Mouse (Mus musculus) midbrain, embryonic 12.5 days (tissue): ENCODE data around the gene Gm13199. TPM values are rescaled to one million over a fixed set of nuclear protein-coding genes. Genes with fewer than 3 reads are reported as not detected.

Source experiments
- ATAC-seq: fragments of 200-750 bp; cut with Nextera tagmentation; 2 replicates; pipeline ENCODE4 v1.8.0; 2017; ENCODE audit warnings: low read depth, moderate TSS enrichment, moderate library complexity; ENCODE audit not compliant: low FRiP score
- H3K27ac ChIP-seq: fragments of 300-500 bp; sonication (generic); replicated peaks from 2 replicates; pipeline ENCODE4 v1.5.1; 2016; ENCODE audit warnings: mild to moderate bottlenecking
- H3K27me3 ChIP-seq: fragments of 300-500 bp; sonication (generic); 2 replicates; pipeline ENCODE4 v1.6.1; 2016; ENCODE audit warnings: mild to moderate bottlenecking
- H3K36me3 ChIP-seq: fragments of 300-500 bp; sonication (generic); 2 replicates; pipeline ENCODE4 v1.6.1; 2016
- H3K4me1 ChIP-seq: fragments of 300-500 bp; sonication (generic); 2 replicates; pipeline ENCODE4 v1.6.1; 2016
- H3K4me2 ChIP-seq: fragments of 300-500 bp; sonication (generic); replicated peaks from 2 replicates; pipeline ENCODE4 v1.6.1; 2016; ENCODE audit warnings: mild to moderate bottlenecking, moderate library complexity
- H3K4me3 ChIP-seq: fragments of 300-500 bp; sonication (generic); 2 replicates; pipeline ENCODE4 v1.5.1; 2016; ENCODE audit warnings: mild to moderate bottlenecking
- H3K9ac ChIP-seq: fragments of 300-500 bp; sonication (generic); replicated peaks from 2 replicates; pipeline ENCODE4 v1.6.1; 2016; ENCODE audit warnings: mild to moderate bottlenecking, moderate library complexity
- H3K9me3 ChIP-seq: fragments of 300-500 bp; sonication (generic); 2 replicates; pipeline ENCODE4 v1.6.1; 2016; ENCODE audit warnings: mild to moderate bottlenecking
- WGBS: fragments of 180-500 bp; shearing (Covaris S2); methylation state at CpG from one replicate; pipeline ENCODE4 v1.1.7; 2016; 5-methylcytosine and 5-hydroxymethylcytosine counted together
- polyA plus RNA-seq: library from polyadenylated mRNA; unstranded; fragments of >200 nt; fragmentation: Nextera tagmentation; extraction: Ambion mirVana; gene quantifications from 2 replicates; pipeline ENCODE4 v1.2.1, GENCODE M21; 2016

Gm13199 gene
- polyA plus RNA-seq, 1 experiment from 2014 or later, result 2.3 TPM

DNA sequence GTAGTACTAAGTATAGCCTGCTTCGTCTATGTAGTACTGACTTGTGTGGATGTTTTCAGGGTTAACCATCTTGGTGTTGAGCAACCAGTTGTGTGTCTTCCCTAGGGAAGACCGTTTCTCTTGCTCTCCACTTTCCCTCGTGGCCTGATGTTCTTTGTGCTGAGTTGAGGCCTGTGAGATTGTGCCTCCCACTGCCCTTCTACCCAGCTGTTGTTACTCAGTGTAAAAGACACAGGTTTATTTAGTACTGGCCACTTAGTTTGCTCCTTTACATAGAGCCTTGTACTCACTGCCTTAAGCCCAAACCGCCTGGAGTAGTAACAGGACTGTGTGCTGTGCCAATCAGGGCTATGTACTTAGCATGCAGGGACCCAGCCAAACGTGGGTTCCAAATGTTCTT, 10.9 kb downstream of the Gm13199 start:
- no peak overlapping the region for H3K4me2 ChIP-seq
- H3K27me3 ChIP-seq, result no peaks in the 10 kb centered on the region
- 84% methylated on average over 5 of the region's 5 CpGs for WGBS

DNA sequence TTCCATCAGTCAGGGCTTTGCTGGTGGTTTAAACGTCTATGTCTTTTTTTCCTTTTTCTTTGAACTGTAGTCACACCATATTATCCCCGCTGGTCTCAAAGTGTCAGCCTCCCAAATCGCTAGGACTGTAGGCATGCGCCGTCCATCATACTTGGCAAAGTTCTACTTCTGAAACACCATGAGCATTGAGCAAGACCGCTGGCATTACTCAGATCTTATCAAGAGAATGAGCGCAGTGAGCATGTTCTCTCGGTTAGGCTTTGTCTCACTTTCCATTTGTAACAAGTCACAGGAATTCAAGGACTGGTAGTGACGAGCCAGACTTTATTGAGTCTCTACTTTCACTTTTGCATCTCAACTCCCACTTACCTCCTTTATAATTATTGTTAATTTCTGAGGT, 11.6 kb downstream of the Gm13199 start:
- Histone ChIP-seq H3K27ac (no peak overlapping the region), H3K4me3 (no peak overlapping the region), H3K36me3 (peaks cover 17% of the 10 kb centered on the region), H3K9me3 (no peaks in the 10 kb centered on the region), H3K4me1 (peaks cover 9% of the 10 kb centered on the region), H3K27me3 (no peaks in the 10 kb centered on the region), H3K4me2 (no peak overlapping the region), H3K9ac (no peak overlapping the region)
- 93% methylated on average over 9 of the region's 9 CpGs for WGBS
- no peak for ATAC-seq

More for the DNA sequence above, 10.9 kb downstream of the Gm13199 start:
- H3K4me1 ChIP-seq, result peaks cover 2% of the 10 kb centered on the region; the same call in 1 of the 2 replicates
- no peak overlapping the region for H3K9ac ChIP-seq
- no peaks in the 10 kb centered on the region for H3K9me3 ChIP-seq
- no peak for ATAC-seq
- H3K36me3 ChIP-seq, result peaks cover 19% of the 10 kb centered on the region
- H3K27ac ChIP-seq, result no peak overlapping the region
- no peak overlapping the region for H3K4me3 ChIP-seq

DNA sequence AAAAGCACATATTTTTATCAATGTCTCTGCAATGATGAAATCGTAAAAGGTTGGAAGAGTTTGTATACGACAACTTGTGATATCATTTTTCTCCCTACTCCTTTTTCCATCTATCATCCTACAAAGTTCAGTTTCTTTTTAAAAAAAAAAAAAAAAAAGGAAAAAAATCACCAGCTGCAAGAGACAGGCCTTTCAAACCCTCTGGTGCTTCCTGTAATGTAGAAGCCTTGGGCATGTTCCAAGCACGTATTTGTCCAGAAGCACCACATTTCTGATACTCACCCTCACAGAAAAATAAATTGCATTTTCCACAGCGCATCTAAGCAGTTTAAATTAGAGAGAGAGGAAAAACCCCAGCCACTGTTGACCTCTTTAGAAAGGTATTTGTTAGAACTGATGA, 16.9 kb downstream of the Gm13199 start:
- Histone ChIP-seq H3K9ac (peak overlapping the region; percentile 77), H3K9me3 (no peaks in the 10 kb centered on the region), H3K4me3 (peak overlapping the region; percentile 78), H3K4me1 (peaks cover 15% of the 10 kb centered on the region), H3K27ac (no peak overlapping the region), H3K36me3 (peaks cover 22% of the 10 kb centered on the region), H3K4me2 (peak overlapping the region; percentile 77), H3K27me3 (no peaks in the 10 kb centered on the region)
- no peak for ATAC-seq
- 46% methylated on average over 4 of the region's 4 CpGs for WGBS

DNA sequence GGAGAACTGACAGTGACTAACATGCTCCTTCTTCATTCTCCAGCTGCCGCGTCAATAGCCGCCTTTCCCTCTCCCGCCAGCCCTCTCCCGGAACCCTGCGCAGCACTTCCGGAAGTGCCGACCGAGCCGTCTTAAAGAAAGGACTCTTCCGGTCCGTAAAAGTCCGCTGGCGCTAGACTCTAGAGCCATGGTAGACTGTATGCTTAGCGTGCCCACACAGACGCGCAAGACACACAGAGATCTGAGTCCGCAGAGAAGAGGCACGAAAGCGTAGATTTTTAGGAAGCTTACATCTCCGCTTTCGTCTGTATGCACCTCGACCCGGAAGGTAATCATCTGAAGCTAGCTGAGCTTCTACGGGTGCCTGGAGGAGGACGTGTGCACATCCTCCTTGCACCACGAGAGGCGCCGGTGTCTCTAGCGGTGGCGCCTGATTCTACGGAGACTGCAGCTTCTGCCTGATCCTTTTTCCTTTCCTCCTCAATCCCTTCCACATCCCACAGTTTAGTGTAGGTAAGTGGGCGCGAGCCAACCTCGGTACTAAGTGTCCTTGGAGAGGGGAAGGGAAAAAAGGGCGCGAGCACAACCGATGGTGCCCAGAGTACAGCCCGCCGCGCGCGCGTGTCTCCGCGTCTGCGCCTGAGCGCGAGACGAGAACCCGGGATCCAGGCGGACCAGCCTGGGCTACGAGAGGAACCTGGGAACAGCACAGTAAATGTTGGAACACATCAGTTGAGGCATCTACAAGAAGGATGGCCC, 17.7 kb downstream of the Gm13199 start, which contains the start of the genes Nudt5 and Cdc123:
Gene Nudt5 (plus strand): TSS at position 147 of the 759 bp plus-strand sequence.
Gene Cdc123 (minus strand): TSS at position 292 of the 759 bp plus-strand sequence.
- peak within 1 kb of the TSS; percentile 89 for H3K27ac ChIP-seq
- peak within 1 kb of the TSS; percentile 77 for H3K9ac ChIP-seq
- H3K36me3 ChIP-seq, result peaks cover 27% of the 10 kb centered on the region
- no peaks in the 10 kb centered on the region for H3K27me3 ChIP-seq
- WGBS, result under 1% methylated on average over 53 of the region's 53 CpGs
- peaks cover 15% of the 10 kb centered on the region for H3K4me1 ChIP-seq
- ATAC-seq, result peak; percentile 94
- H3K4me2 ChIP-seq, result peak within 1 kb of the TSS; percentile 77
- no peaks in the 10 kb centered on the region for H3K9me3 ChIP-seq
- peak within 1 kb of the TSS; percentile 78 for H3K4me3 ChIP-seq

- 4% methylated on average over 23 of the region's 23 CpGs for WGBS
- H3K4me1 ChIP-seq, result peaks cover 15% of the 10 kb centered on the region
- H3K9me3 ChIP-seq, result no peaks in the 10 kb centered on the region
- peak overlapping the region; percentile 78 for H3K4me3 ChIP-seq
- H3K36me3 ChIP-seq, result peaks cover 34% of the 10 kb centered on the region
- H3K4me2 ChIP-seq, result peak overlapping the region; percentile 77
- ATAC-seq, result peak; percentile 8; the same call in 1 of the 2 replicates
- H3K27ac ChIP-seq, result peak overlapping the region; percentile 89
- peak overlapping the region; percentile 77 for H3K9ac ChIP-seq
- no peaks in the 10 kb centered on the region for H3K27me3 ChIP-seq
These were observed 18.4 kb downstream of the Gm13199 start for GRCm38 (mm10) chr2:5844181-5844872.

DNA sequence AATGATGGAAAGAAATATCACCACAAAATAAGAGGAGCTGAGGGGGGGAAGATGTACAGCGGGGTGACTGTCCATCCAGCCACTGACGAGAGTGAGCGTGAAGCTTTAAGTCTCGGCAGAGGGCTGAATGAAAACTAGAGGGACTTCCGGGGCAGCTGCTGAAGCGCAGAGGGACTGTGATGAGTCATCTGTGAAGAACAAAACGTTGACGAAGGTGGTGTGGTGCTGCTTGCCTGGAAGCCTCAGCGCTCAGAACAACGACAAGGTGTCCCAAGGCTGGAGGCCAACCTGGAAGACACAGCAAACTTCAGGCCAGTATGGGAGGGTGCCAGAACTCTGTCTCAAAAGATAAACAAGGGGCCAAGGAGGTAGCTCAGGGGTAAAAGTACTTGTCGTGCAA, 21.9 kb downstream of the Gm13199 start:
- no peak for ATAC-seq
- Histone ChIP-seq H3K4me2 (no peak overlapping the region), H3K9ac (no peak overlapping the region), H3K36me3 (peaks cover 55% of the 10 kb centered on the region), H3K27me3 (no peaks in the 10 kb centered on the region), H3K9me3 (no peaks in the 10 kb centered on the region), H3K4me3 (no peak overlapping the region), H3K4me1 (peaks cover 3% of the 10 kb centered on the region), H3K27ac (no peak overlapping the region)
- WGBS, result 97% methylated on average over 11 of the region's 11 CpGs

- 92% methylated on average over 5 of the region's 5 CpGs for WGBS
- Histone ChIP-seq H3K36me3 (peaks cover 64% of the 10 kb centered on the region), H3K4me1 (no peaks in the 10 kb centered on the region), H3K4me3 (no peak overlapping the region), H3K4me2 (no peak overlapping the region), H3K9ac (no peak overlapping the region), H3K9me3 (no peaks in the 10 kb centered on the region), H3K27me3 (no peaks in the 10 kb centered on the region), H3K27ac (no peak overlapping the region)
- ATAC-seq, result no peak
These were observed 37.3 kb downstream of the Gm13199 start for GRCm38 (mm10) chr2:5825265-5825913.

DNA sequence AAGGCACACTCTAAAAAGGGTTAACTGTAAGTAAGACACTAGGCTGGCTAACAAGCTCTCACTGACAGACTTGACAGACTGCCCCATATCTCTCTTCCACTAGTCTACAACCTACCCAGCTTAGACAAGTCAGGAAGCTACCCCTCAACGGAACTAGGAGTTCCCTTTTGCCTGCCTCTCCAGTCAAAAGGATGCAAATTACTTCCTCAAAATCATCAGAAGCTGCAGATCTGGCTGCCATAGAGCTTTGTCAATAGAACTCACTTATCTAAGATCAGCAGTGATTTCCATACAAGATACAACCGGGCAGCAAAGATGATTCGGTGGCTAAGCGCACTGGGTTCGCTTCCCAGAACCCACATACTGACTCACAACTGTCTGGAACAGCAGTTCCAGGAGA, 38.0 kb downstream of the Gm13199 start:
- no peaks in the 10 kb centered on the region for H3K4me1 ChIP-seq
- no peak for ATAC-seq
- no peaks in the 10 kb centered on the region for H3K27me3 ChIP-seq
- no peaks in the 10 kb centered on the region for H3K9me3 ChIP-seq
- peaks cover 66% of the 10 kb centered on the region for H3K36me3 ChIP-seq
- no peak overlapping the region for H3K9ac ChIP-seq
- no peak overlapping the region for H3K4me2 ChIP-seq
- H3K27ac ChIP-seq, result no peak overlapping the region
- 85% methylated on average over 5 of the region's 5 CpGs for WGBS
- H3K4me3 ChIP-seq, result no peak overlapping the region

GRCm38 (mm10) chr2:5824213-5824612, 38.5 kb downstream of the Gm13199 start:
- Histone ChIP-seq H3K9ac (no peak overlapping the region), H3K4me3 (no peak overlapping the region), H3K4me2 (no peak overlapping the region), H3K36me3 (peaks cover 69% of the 10 kb centered on the region), H3K4me1 (no peaks in the 10 kb centered on the region), H3K27ac (no peak overlapping the region), H3K9me3 (no peaks in the 10 kb centered on the region), H3K27me3 (no peaks in the 10 kb centered on the region)
- ATAC-seq, result no peak
- 46% methylated on average over 1 of the region's 1 CpGs for WGBS

DNA sequence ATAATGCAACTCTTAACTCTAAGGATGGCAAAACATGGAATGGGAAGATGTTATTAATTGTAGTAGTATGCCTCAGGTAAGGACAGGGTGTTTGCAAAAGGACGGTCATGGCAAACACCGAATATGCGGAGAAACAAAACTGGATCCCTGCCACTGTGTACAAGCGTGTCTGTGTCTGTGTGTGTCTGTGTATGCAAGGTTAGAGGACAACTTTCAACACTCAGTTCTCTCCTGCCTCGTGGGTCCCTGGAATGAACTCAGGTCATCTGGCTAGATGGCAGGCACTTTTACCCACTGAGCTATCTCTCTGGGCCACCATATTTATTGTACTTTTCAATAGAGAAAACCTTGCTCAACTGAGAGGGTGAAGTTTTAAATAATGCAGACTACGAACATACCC, 40.3 kb downstream of the Gm13199 start:
- no peaks in the 10 kb centered on the region for H3K27me3 ChIP-seq

GRCm38 (mm10) chr2:5821264-5821663, 41.5 kb downstream of the Gm13199 start:
- no peaks in the 10 kb centered on the region for H3K4me1 ChIP-seq
- no peak overlapping the region for H3K4me3 ChIP-seq
- H3K4me2 ChIP-seq, result no peak overlapping the region
- no peaks in the 10 kb centered on the region for H3K9me3 ChIP-seq
- 94% methylated on average over 10 of the region's 10 CpGs for WGBS
- H3K27ac ChIP-seq, result no peak overlapping the region
- no peaks in the 10 kb centered on the region for H3K27me3 ChIP-seq
- peaks cover 73% of the 10 kb centered on the region for H3K36me3 ChIP-seq
- H3K9ac ChIP-seq, result no peak overlapping the region
- no peak for ATAC-seq

More for the DNA sequence above, 40.3 kb downstream of the Gm13199 start:
- Histone ChIP-seq H3K27ac (no peak overlapping the region), H3K36me3 (peaks cover 71% of the 10 kb centered on the region), H3K9ac (no peak overlapping the region), H3K4me1 (no peaks in the 10 kb centered on the region), H3K4me2 (no peak overlapping the region), H3K4me3 (no peak overlapping the region), H3K9me3 (no peaks in the 10 kb centered on the region)
- WGBS, result 96% methylated on average over 6 of the region's 6 CpGs
- no peak for ATAC-seq
